Mouse (Mus musculus): ENCODE measurements around the gene Gm8909. TPM values are rescaled to one million over a fixed set of nuclear protein-coding genes. Genes with fewer than 3 reads are reported as not detected.
"Not testable (repeated sequence)": the region's sequence is repeated elsewhere in the genome, so short reads cannot be mapped to it uniquely, and the experiment has no call there.

The Gm8909 gene
- total RNA-seq, 2 experiments from 2014 or later: not detected

GRCm38 (mm10) chr17:36166901-36167300 lies 1.4 kb downstream of the Gm8909 start:
- not testable (repeated sequence) for DNase-seq (ENCODE audit: low spot score in 2 of 2)

- DNase-seq (ENCODE audit: low spot score in 2 of 2): no peak
These were observed 6.9 kb downstream of the Gm8909 start for GRCm38 (mm10) chr17:36161129-36162051.

GRCm38 (mm10) chr17:36158264-36158663 lies 10.1 kb downstream of the Gm8909 start:
- not testable (repeated sequence) for DNase-seq (ENCODE audit: low spot score in 2 of 2)

GRCm38 (mm10) chr17:36157782-36158181 lies 10.6 kb downstream of the Gm8909 start:
- DNase-seq (ENCODE audit: low spot score in 2 of 2): not testable (repeated sequence)

GRCm38 (mm10) chr17:36154271-36155149 lies 13.8 kb downstream of the Gm8909 start:
- no peak for DNase-seq (ENCODE audit: low spot score in 2 of 2)

- DNase-seq (ENCODE audit: low spot score in 2 of 2): not testable (repeated sequence)
These were observed 17.1 kb downstream of the Gm8909 start for GRCm38 (mm10) chr17:36151200-36151599.

- DNase-seq (ENCODE audit: low spot score in 2 of 2): not testable (repeated sequence)
These were observed 19.9 kb downstream of the Gm8909 start for GRCm38 (mm10) chr17:36148468-36148867.

- DNase-seq (ENCODE audit: low spot score in 2 of 2): not testable (repeated sequence)
These were observed 21.4 kb downstream of the Gm8909 start for GRCm38 (mm10) chr17:36146937-36147336.

- not testable (repeated sequence) for DNase-seq (ENCODE audit: low spot score in 2 of 2)
These were observed 22.5 kb downstream of the Gm8909 start for GRCm38 (mm10) chr17:36145861-36146156.

GRCm38 (mm10) chr17:36145111-36145860 lies 23.1 kb downstream of the Gm8909 start:
- no peak for DNase-seq (ENCODE audit: low spot score in 2 of 2)

GRCm38 (mm10) chr17:36136299-36136848 lies 32.0 kb downstream of the Gm8909 start:
- DNase-seq (ENCODE audit: low spot score in 2 of 2): not testable (repeated sequence)

- not testable (repeated sequence) for DNase-seq (ENCODE audit: low spot score in 2 of 2)
These were observed 32.7 kb downstream of the Gm8909 start for GRCm38 (mm10) chr17:36135421-36136231.

- DNase-seq (ENCODE audit: low spot score in 2 of 2): no peak
These were observed 36.6 kb downstream of the Gm8909 start for GRCm38 (mm10) chr17:36131516-36132265.

- not testable (repeated sequence) for DNase-seq (ENCODE audit: low spot score in 2 of 2)
These were observed 39.1 kb downstream of the Gm8909 start, which contains the start of gene Gm7030 for GRCm38 (mm10) chr17:36128968-36129817. TSS of gene Gm7030 (minus strand) at chr17:36129425.

GRCm38 (mm10) chr17:36128525-36128924 lies 39.8 kb downstream of the Gm8909 start:
- DNase-seq (ENCODE audit: low spot score in 2 of 2): not testable (repeated sequence)

- not testable (repeated sequence) for DNase-seq (ENCODE audit: low spot score in 2 of 2)
These were observed 44.2 kb downstream of the Gm8909 start for GRCm38 (mm10) chr17:36124111-36124510.

- peak in 1 of 2 experiments; percentile 71 for DNase-seq (ENCODE audit: low spot score in 2 of 2)
These were observed 46.9 kb downstream of the Gm8909 start, which contains the start of gene Gm19684 for GRCm38 (mm10) chr17:36121352-36122020. TSS of gene Gm19684 (plus strand) at chr17:36121678.
